Mouse (Mus musculus): ENCODE results near the gene Cpa4. TPM values are rescaled to one million over a fixed set of nuclear protein-coding genes. Genes with fewer than 3 reads are reported as not detected.

Gene Cpa4
- not detected for polyA plus RNA-seq (2015; fragmentation: Illumina TruSeq; extraction: RNeasy Lipid Tissue Mini Kit (QIAGEN cat#74804); ENCODE audit: low read depth, low replicate concordance)

GRCm38 (mm10) chr6:30568069-30568468 is at the start of gene Cpa4:
Cpa4 (plus strand) TSS chr6:30568369.

GRCm38 (mm10) chr6:30541009-30541799 is 27.0 kb upstream of the Cpa4 start, which contains the start of gene Cpa2:
Cpa2 (plus strand) TSS chr6:30541582.

GRCm38 (mm10) chr6:30610710-30611109 is 42.5 kb downstream of the Cpa4 start, which contains the start of gene Cpa5:
Cpa5 (plus strand) TSS chr6:30611010.

GRCm38 (mm10) chr6:30638674-30639268 is 70.6 kb downstream of the Cpa4 start, which contains the start of gene Cpa1:
Cpa1 (plus strand) TSS chr6:30639218.

Other genes starting within 250 kb of the Cpa4 start
- 30.3 TPM for gene Zc3hc1, start 177.3 kb upstream of the Cpa4 start, polyA plus RNA-seq (2015; fragmentation: Illumina TruSeq; extraction: RNeasy Lipid Tissue Mini Kit (QIAGEN cat#74804); ENCODE audit: low read depth, low replicate concordance)
- 59.7 TPM for gene Klhdc10, start 166.5 kb upstream of the Cpa4 start, polyA plus RNA-seq (2015; fragmentation: Illumina TruSeq; extraction: RNeasy Lipid Tissue Mini Kit (QIAGEN cat#74804); ENCODE audit: low read depth, low replicate concordance)
- gene Tmem209, start 58.6 kb upstream of the Cpa4 start, polyA plus RNA-seq (2015; fragmentation: Illumina TruSeq; extraction: RNeasy Lipid Tissue Mini Kit (QIAGEN cat#74804); ENCODE audit: low read depth, low replicate concordance): 29.5 TPM
- not detected for gene Ssmem1, start 58.5 kb upstream of the Cpa4 start, polyA plus RNA-seq (2015; fragmentation: Illumina TruSeq; extraction: RNeasy Lipid Tissue Mini Kit (QIAGEN cat#74804); ENCODE audit: low read depth, low replicate concordance)
- gene Cpa2, start 26.8 kb upstream of the Cpa4 start, polyA plus RNA-seq (2015; fragmentation: Illumina TruSeq; extraction: RNeasy Lipid Tissue Mini Kit (QIAGEN cat#74804); ENCODE audit: low read depth, low replicate concordance): 7.1 TPM
- gene Cpa5, start 42.6 kb downstream of the Cpa4 start, polyA plus RNA-seq (2015; fragmentation: Illumina TruSeq; extraction: RNeasy Lipid Tissue Mini Kit (QIAGEN cat#74804); ENCODE audit: low read depth, low replicate concordance): not detected
- not detected for gene Cpa1, start 70.8 kb downstream of the Cpa4 start, polyA plus RNA-seq (2015; fragmentation: Illumina TruSeq; extraction: RNeasy Lipid Tissue Mini Kit (QIAGEN cat#74804); ENCODE audit: low read depth, low replicate concordance)
- 7.0 TPM for gene Cep41, start 125.4 kb downstream of the Cpa4 start, polyA plus RNA-seq (2015; fragmentation: Illumina TruSeq; extraction: RNeasy Lipid Tissue Mini Kit (QIAGEN cat#74804); ENCODE audit: low read depth, low replicate concordance)
- gene Mest, start 155.2 kb downstream of the Cpa4 start, polyA plus RNA-seq (2015; fragmentation: Illumina TruSeq; extraction: RNeasy Lipid Tissue Mini Kit (QIAGEN cat#74804); ENCODE audit: low read depth, low replicate concordance): 26.7 TPM

Data from brain, adult 10 weeks (tissue).